Mouse (Mus musculus) 3T3-L1 (cell line): ENCODE data around the gene Serpind1.

Experiments
- DNase-seq: peaks from one replicate; pipeline ENCODE4 v3.0.0-alpha.2; 2015; ENCODE audit warnings: low read depth, low spot score

Serpind1 gene

GRCm38 (mm10) chr16:17346766-17347165, 15.6 kb downstream of the Serpind1 start:
- no peak for DNase-seq

- no peak for DNase-seq
Observed at GRCm38 (mm10) chr16:17356031-17356430, 24.9 kb downstream of the Serpind1 start.

- no peak for DNase-seq
Observed at GRCm38 (mm10) chr16:17358787-17359186, 27.6 kb downstream of the Serpind1 start.

- no peak for DNase-seq
Observed at GRCm38 (mm10) chr16:17382306-17382705, 51.1 kb downstream of the Serpind1 start.

- no peak for DNase-seq
Observed at GRCm38 (mm10) chr16:17383594-17384326, 52.6 kb downstream of the Serpind1 start.

GRCm38 (mm10) chr16:17392784-17393183, 61.6 kb downstream of the Serpind1 start:
- DNase-seq: no peak
